Mouse (Mus musculus): ENCODE measurements around the gene Synj2. TPM values are rescaled to one million over a fixed set of nuclear protein-coding genes. Genes with fewer than 3 reads are reported as not detected.
A peak's percentile ranks its signal among the peaks of the same experiment; 100 is the strongest.

Synj2 gene
- total RNA-seq, 2 experiments from 2014 or later, result 3.6 to 5.1 TPM

GRCm38 (mm10) chr17:5973536-5973935 is 32.5 kb downstream of the Synj2 start:
- no peak for ATAC-seq (ENCODE audit: poor library complexity, severe bottlenecking)

GRCm38 (mm10) chr17:5975099-5975977 is 34.3 kb downstream of the Synj2 start:
- ATAC-seq (ENCODE audit: poor library complexity, severe bottlenecking), result peak; percentile 58

GRCm38 (mm10) chr17:5976221-5977055 is 35.4 kb downstream of the Synj2 start:
- ATAC-seq (ENCODE audit: poor library complexity, severe bottlenecking), result peak; percentile 60

- no peak for ATAC-seq (ENCODE audit: poor library complexity, severe bottlenecking)
Measured at GRCm38 (mm10) chr17:5977056-5977920, 36.2 kb downstream of the Synj2 start.

GRCm38 (mm10) chr17:5977921-5978504 is 36.9 kb downstream of the Synj2 start:
- ATAC-seq (ENCODE audit: poor library complexity, severe bottlenecking), result peak; percentile 34

GRCm38 (mm10) chr17:5978505-5979077 is 37.5 kb downstream of the Synj2 start:
- ATAC-seq (ENCODE audit: poor library complexity, severe bottlenecking), result peak; percentile 33

- no peak for ATAC-seq (ENCODE audit: poor library complexity, severe bottlenecking)
Measured at GRCm38 (mm10) chr17:5980860-5981259, 39.8 kb downstream of the Synj2 start.

- ATAC-seq (ENCODE audit: poor library complexity, severe bottlenecking), result no peak
Measured at GRCm38 (mm10) chr17:5983150-5983549, 42.1 kb downstream of the Synj2 start.

GRCm38 (mm10) chr17:5983901-5984300 is 42.8 kb downstream of the Synj2 start:
- ATAC-seq (ENCODE audit: poor library complexity, severe bottlenecking), result no peak

GRCm38 (mm10) chr17:5984700-5985231 is 43.7 kb downstream of the Synj2 start:
- ATAC-seq (ENCODE audit: poor library complexity, severe bottlenecking), result no peak

- no peak for ATAC-seq (ENCODE audit: poor library complexity, severe bottlenecking)
Measured at GRCm38 (mm10) chr17:5985271-5985670, 44.2 kb downstream of the Synj2 start.

GRCm38 (mm10) chr17:5987271-5988056 is 46.4 kb downstream of the Synj2 start:
- no peak for ATAC-seq (ENCODE audit: poor library complexity, severe bottlenecking)

GRCm38 (mm10) chr17:5988102-5988501 is 47.0 kb downstream of the Synj2 start:
- no peak for ATAC-seq (ENCODE audit: poor library complexity, severe bottlenecking)

- ATAC-seq (ENCODE audit: poor library complexity, severe bottlenecking), result no peak
Measured at GRCm38 (mm10) chr17:5992866-5993580, 51.9 kb downstream of the Synj2 start.

GRCm38 (mm10) chr17:5993581-5994260 is 52.6 kb downstream of the Synj2 start:
- ATAC-seq (ENCODE audit: poor library complexity, severe bottlenecking), result no peak

GRCm38 (mm10) chr17:5994606-5995005 is 53.5 kb downstream of the Synj2 start:
- no peak for ATAC-seq (ENCODE audit: poor library complexity, severe bottlenecking)

- no peak for ATAC-seq (ENCODE audit: poor library complexity, severe bottlenecking)
Measured at GRCm38 (mm10) chr17:5996589-5996988, 55.5 kb downstream of the Synj2 start.

Data from megakaryocyte, adult 5-6 weeks (primary cell).